Mouse (Mus musculus) lung, postnatal 0 days (tissue): ENCODE measurements at regions not wholly inside any gene's neighbourhood (a gene's known extent, or its start where the extent isn't known, plus 50 kb on each side); places are given as distances from the start of the nearest gene placed in this dataset.

Experiments used
- ATAC-seq: fragments of 200-750 bp; cut with Nextera tagmentation; 2 replicates; pipeline ENCODE4 v1.8.0; 2017; ENCODE audit warnings: moderate library complexity
- DNase-seq: peaks from one replicate; pipeline ENCODE4 v3.0.0-alpha.2; 2016; ENCODE audit warnings: low spot score
- H3K27ac ChIP-seq: fragments of 300-500 bp; sonication (generic); 2 replicates; pipeline ENCODE4 v1.5.1; 2014; ENCODE audit warnings: antibody characterized with exemption, mild to moderate bottlenecking, low read length, mixed read lengths
- H3K27me3 ChIP-seq: fragments of 300-500 bp; sonication (generic); replicated peaks from 2 replicates; pipeline ENCODE4 v1.6.1; 2014; ENCODE audit warnings: low read length, mixed read lengths; ENCODE audit not compliant: insufficient read depth
- H3K36me3 ChIP-seq: fragments of 300-500 bp; sonication (generic); 2 replicates; pipeline ENCODE4 v1.6.1; 2014; ENCODE audit warnings: low read length, mixed read lengths; ENCODE audit not compliant: insufficient read depth
- H3K4me1 ChIP-seq: fragments of 300-500 bp; sonication (generic); 2 replicates; pipeline ENCODE4 v1.6.1; 2014; ENCODE audit warnings: antibody characterized with exemption, low read depth, low read length, mixed read lengths; ENCODE audit not compliant: insufficient read depth
- H3K4me2 ChIP-seq: fragments of 300-500 bp; sonication (generic); replicated peaks from 2 replicates; pipeline ENCODE4 v1.6.1; 2014; ENCODE audit warnings: low read depth, mild to moderate bottlenecking, low read length, moderate library complexity, mixed read lengths
- H3K4me3 ChIP-seq: fragments of 300-500 bp; sonication (generic); 2 replicates; pipeline ENCODE4 v1.5.1; 2014; ENCODE audit warnings: low read depth, low read length
- H3K9ac ChIP-seq: fragments of 300-500 bp; sonication (generic); replicated peaks from 2 replicates; pipeline ENCODE4 v1.6.1; 2014; ENCODE audit warnings: low read depth, mild to moderate bottlenecking
- H3K9me3 ChIP-seq: fragments of 300-500 bp; sonication (generic); 2 replicates; pipeline ENCODE4 v1.6.1; 2016; ENCODE audit warnings: low read length, mixed read lengths
- CTCF ChIP-seq: IDR thresholded peaks from 2 replicates; pipeline ENCODE4 v1.5.1; 2016; ENCODE audit warnings: antibody characterized with exemption, mild to moderate bottlenecking
- EP300 ChIP-seq: IDR thresholded peaks from 2 replicates; pipeline ENCODE4 v1.6.1; 2016; ENCODE audit warnings: antibody characterized with exemption, mild to moderate bottlenecking, control low read depth
- WGBS: fragments of 180-500 bp; shearing (Covaris S2); extraction: QIAGEN DNeasy Blood & Tissue Kit; methylation state at CpG from one replicate; pipeline ENCODE4 v1.1.7; 2014; 5-methylcytosine and 5-hydroxymethylcytosine counted together

DNA sequence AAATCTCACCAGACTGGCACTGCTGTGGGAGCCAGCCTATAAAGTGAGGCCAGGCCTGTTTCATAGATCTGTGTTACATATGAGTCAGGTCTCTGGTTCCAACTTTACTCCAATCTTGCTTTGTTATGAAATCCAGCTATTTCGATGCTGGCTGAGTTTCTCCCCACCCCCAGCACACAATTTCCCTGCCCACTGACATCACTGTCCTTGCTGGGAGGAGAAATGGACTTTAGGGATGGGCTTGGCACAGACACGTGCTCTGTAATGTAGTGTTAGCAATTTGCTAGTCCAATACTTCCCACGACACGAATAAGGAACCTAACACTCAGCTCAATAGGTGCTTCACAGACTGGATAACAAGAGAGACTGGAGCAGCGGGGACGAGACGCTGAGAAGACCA is 79.5 kb upstream of the Pcsk6 start:
- Histone ChIP-seq H3K27ac (no peak overlapping the region), H3K36me3 (no peaks in the 10 kb centered on the region), H3K9ac (no peak overlapping the region), H3K27me3 (no peaks in the 10 kb centered on the region), H3K4me2 (no peak overlapping the region), H3K9me3 (no peaks in the 10 kb centered on the region), H3K4me3 (no peak overlapping the region), H3K4me1 (no peaks in the 10 kb centered on the region)
- ATAC-seq (peak; percentile 53), DNase-seq (peak; percentile 46)
- 47% methylated on average over 7 of the region's 7 CpGs for WGBS
- TF ChIP-seq EP300 = no peak
- TF ChIP-seq CTCF = no peak

DNA sequence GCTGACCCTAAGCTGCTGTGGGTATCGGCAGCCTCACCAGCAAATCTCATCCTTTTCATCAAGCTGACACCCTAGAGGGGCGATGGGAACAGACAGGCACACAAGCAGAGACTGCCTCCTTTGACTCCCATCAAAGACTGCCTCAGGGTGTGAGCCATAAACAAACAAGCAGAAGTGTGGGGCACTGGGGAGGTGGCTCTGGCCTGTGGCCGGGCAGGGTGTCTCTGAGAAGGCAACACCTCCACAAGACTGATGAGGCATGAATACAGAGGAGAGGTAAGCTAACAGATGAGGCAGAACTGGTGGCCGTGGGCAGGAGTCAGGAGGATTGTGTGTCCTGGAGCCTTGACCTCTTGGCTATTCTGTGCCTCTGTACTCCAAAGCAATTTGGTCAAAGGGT is 77.8 kb upstream of the Pcsk6 start:
- no peak for DNase-seq
- H3K27ac ChIP-seq = no peak overlapping the region
- H3K4me1 ChIP-seq = no peaks in the 10 kb centered on the region
- 27% methylated on average over 4 of the region's 4 CpGs for WGBS
- no peak for TF ChIP-seq EP300
- no peak for TF ChIP-seq CTCF
- H3K9ac ChIP-seq = no peak overlapping the region
- H3K9me3 ChIP-seq = no peaks in the 10 kb centered on the region
- no peak overlapping the region for H3K4me2 ChIP-seq
- ATAC-seq = no peak
- H3K4me3 ChIP-seq = no peak overlapping the region
- H3K27me3 ChIP-seq = no peaks in the 10 kb centered on the region
- H3K36me3 ChIP-seq = no peaks in the 10 kb centered on the region

- H3K4me1 ChIP-seq = no peaks in the 10 kb centered on the region
- WGBS = 36% methylated on average over 2 of the region's 2 CpGs
- no peaks in the 10 kb centered on the region for H3K27me3 ChIP-seq
- no peaks in the 10 kb centered on the region for H3K36me3 ChIP-seq
- ATAC-seq = no peak
- no peak overlapping the region for H3K4me2 ChIP-seq
- no peak for TF ChIP-seq CTCF
- no peak for TF ChIP-seq EP300
- no peak for DNase-seq
- no peaks in the 10 kb centered on the region for H3K9me3 ChIP-seq
- no peak overlapping the region for H3K4me3 ChIP-seq
- no peak overlapping the region for H3K9ac ChIP-seq
- H3K27ac ChIP-seq = no peak overlapping the region
Measured at GRCm38 (mm10) chr7:65786916-65787315, 74.6 kb upstream of the Pcsk6 start.

DNA sequence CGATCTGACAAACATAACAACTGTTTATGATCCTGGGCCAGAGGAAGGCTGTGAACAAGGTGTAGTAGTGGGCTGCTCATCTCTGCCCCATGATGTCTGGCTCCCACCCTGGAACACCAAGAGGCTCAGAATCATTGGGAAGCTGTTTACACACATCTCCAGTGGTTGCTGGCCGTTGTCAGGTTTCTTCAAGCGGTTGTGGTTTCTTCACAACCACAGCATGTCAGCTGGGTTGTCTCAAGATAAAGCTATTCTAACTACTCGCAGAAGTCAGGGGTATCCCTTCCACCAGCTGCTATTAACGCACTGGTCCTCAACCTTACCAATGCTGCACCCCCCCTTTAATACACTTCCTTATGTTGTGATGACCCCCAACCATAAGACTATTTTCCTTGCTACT is 73.7 kb upstream of the Pcsk6 start:
- H3K36me3 ChIP-seq = no peaks in the 10 kb centered on the region
- TF ChIP-seq CTCF = no peak
- no peak for TF ChIP-seq EP300
- no peak overlapping the region for H3K27ac ChIP-seq
- H3K9ac ChIP-seq = no peak overlapping the region
- H3K4me3 ChIP-seq = no peak overlapping the region
- DNase-seq = no peak
- no peaks in the 10 kb centered on the region for H3K9me3 ChIP-seq
- no peak for ATAC-seq
- no peaks in the 10 kb centered on the region for H3K4me1 ChIP-seq
- no peak overlapping the region for H3K4me2 ChIP-seq
- WGBS = 89% methylated on average over 5 of the region's 5 CpGs
- H3K27me3 ChIP-seq = no peaks in the 10 kb centered on the region

DNA sequence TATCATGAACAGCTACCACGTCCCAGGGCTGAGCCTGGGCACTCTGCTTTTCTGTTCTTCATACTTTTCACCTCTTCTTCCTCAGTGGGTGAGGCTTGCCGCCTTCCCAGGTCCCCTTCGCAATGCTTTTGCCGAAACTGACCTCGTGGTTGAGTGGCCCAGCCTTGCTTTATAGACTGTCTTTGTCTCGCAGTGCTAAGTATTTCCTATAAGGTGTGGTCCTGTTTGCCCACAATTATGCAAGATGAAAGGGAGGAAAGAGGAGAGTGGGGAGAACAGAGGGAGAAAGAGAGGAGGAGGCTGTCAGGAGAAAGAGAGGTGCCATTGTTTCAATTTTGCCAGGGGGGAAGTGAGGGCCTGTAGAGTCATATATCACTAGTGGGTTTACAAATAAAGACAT is 71.3 kb upstream of the Pcsk6 start:
- Histone ChIP-seq H3K27me3 (no peaks in the 10 kb centered on the region), H3K9me3 (no peaks in the 10 kb centered on the region), H3K4me2 (no peak overlapping the region), H3K4me3 (no peak overlapping the region), H3K27ac (no peak overlapping the region), H3K36me3 (no peaks in the 10 kb centered on the region), H3K4me1 (no peaks in the 10 kb centered on the region), H3K9ac (no peak overlapping the region)
- DNase-seq = no peak
- WGBS = 50% methylated on average over 6 of the region's 6 CpGs
- ATAC-seq = no peak
- TF ChIP-seq CTCF (no peak), EP300 (no peak)

DNA sequence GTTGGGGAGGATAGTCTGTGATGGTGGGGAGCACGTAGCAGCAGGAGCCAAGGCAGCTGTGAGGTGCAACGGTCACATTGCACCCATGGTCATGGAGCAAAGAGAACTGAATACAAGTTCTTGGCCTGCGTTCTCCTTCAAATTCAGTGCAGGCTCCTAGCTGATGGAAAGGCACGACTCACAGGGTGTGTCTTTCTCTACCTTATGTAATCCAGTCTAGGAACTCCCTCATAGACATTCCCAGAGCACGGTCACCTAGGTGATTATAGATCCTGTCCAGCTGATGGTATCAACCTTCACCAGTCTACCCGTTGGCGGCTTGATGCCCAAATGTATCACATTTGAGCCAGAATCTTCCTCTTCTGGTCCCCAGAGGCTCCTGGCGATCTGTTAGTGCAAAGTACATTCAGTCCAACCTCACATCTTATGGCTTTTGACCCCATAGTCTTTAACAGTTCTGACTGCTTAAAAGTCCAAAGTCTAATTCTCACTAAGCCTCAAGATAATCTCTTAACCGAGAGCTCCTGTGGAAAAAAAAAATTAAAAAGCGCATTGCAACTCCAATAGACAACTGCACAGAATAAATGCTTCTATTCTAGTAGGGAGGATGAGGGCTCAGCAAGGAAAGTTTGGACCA is 69.2 kb upstream of the Pcsk6 start:
- no peak overlapping the region for H3K27ac ChIP-seq
- no peak overlapping the region for H3K4me3 ChIP-seq
- H3K9me3 ChIP-seq = no peaks in the 10 kb centered on the region
- no peaks in the 10 kb centered on the region for H3K27me3 ChIP-seq
- TF ChIP-seq CTCF = no peak
- TF ChIP-seq EP300 = no peak
- H3K36me3 ChIP-seq = no peaks in the 10 kb centered on the region
- WGBS = 85% methylated on average over 10 of the region's 10 CpGs
- H3K4me1 ChIP-seq = no peaks in the 10 kb centered on the region
- DNase-seq (no peak), ATAC-seq (no peak)
- no peak overlapping the region for H3K4me2 ChIP-seq
- H3K9ac ChIP-seq = no peak overlapping the region

DNA sequence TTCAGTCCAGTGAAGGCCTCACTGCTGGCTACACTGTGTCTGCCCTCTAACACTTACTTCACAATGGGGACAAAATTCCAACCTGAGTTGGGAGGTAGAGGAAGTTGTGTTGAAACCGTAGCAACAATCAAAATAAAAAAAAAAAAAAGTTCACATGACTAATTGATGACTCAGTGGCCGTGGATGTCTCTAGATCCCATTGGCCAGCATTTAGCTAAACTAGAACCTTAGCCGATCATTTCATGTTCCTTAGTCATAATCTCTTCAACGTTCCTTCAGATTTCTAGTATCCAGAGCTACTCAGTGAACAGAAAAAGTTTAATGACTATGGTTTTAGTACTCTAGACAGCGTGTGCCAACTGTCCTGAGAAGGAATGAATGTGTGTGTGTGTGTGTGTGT is 59.2 kb upstream of the Pcsk6 start:
- H3K9me3 ChIP-seq = no peaks in the 10 kb centered on the region
- H3K4me1 ChIP-seq = peaks cover 7% of the 10 kb centered on the region; the same call in 1 of the 2 replicates
- no peak for TF ChIP-seq EP300
- TF ChIP-seq CTCF = no peak
- no peaks in the 10 kb centered on the region for H3K36me3 ChIP-seq
- no peak overlapping the region for H3K4me2 ChIP-seq
- no peak overlapping the region for H3K9ac ChIP-seq
- DNase-seq (peak; percentile 54), ATAC-seq (peak; percentile 22)
- H3K4me3 ChIP-seq = no peak overlapping the region
- 65% methylated on average over 5 of the region's 5 CpGs for WGBS
- no peak overlapping the region for H3K27ac ChIP-seq
- H3K27me3 ChIP-seq = no peaks in the 10 kb centered on the region
